Mouse (Mus musculus) ovary, adult 2 months (tissue): Measurements from ENCODE around the gene Lsm11. TPM values are rescaled to one million over a fixed set of nuclear protein-coding genes. Genes with fewer than 3 reads are reported as not detected.

ENCODE experiments used
- polyA plus RNA-seq: library from polyadenylated mRNA; depleted of rRNA; stranded (reverse); fragments of >200 nt; gene quantifications from 2 replicates; pipeline ENCODE4 v1.2.3, GENCODE M21; 2012; rRNA removed

Lsm11 gene
- polyA plus RNA-seq: 7.4 and 8.7 TPM in 2 replicates

DNA sequence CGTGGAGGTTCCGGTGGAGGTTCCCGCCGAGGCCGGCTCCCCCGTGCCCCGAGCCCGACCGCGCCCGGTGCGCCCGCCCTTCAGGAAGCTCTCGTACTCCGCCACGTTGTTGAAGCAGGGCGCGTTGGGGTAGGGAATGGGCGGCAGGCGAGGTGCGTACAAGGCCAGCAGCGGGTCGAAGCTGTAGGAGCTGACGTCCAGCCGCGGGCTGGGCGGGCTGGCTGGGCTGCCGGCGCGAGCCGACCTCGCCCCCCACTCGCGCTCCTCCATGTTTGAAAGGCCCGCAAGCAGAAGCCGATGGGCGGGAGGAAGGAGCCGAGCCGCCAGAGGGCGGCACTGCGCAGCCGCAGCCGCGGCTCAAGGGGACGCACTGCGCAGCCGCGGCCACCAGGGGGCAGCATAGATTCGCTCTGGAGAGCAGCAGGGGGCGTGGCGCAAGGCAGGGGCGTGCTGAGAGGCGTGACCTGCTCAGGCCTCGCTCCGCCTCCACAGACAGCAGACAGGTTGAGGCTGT, at the start of gene Lsm11:
Gene Lsm11, minus strand, starts transcription at position 293 of the 514 bp plus-strand sequence.

DNA sequence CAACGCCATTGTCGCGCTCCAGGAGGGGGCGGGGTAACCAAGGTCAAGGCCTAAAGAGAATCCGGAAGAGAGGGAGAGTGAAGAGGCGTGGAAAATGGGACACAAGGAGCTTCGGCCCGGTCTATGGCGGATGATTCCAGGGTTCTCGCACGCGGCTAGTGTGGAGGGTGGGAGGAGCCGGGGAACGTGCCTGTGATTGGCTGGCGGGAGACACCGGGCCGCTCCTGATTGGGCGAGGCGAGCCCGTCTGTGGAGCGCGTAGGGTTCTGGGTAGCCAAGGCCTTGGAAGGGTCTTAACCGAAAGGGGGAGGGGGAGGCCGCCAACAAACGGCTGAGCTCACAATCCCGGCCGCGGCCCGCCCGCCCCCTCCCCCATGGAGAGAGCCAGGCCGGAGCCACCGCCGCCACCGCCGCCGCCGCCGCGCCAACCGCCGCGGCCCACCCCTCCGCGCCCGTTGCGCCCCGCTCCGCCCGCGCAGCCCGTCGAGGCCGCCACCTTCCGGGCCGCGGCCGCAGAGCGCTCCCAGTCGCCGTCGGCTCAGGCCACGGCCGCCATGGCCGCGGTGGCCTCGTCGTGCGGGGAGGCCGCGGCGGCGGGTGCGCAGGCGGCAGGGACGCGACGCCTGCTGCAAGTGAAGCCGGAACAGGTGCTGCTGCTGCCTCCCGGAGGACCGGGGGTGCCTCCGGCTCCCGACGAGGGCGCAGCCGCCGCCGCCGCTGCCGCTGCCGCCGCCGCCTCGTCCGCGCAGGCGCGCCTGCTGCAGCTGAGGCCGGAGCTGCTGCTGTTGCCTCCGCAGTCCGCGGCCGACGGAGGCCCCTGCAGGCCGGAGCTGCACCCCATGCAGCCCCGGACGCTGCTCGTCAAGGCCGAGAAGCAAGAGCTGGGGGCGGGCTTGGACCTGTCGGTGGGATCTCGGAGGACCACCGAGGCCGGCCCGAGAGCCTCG, 35.5 kb upstream of the Lsm11 start, which contains the start of gene Sox30:
Gene Sox30, plus strand, starts transcription at position 365 of the 947 bp plus-strand sequence.

DNA sequence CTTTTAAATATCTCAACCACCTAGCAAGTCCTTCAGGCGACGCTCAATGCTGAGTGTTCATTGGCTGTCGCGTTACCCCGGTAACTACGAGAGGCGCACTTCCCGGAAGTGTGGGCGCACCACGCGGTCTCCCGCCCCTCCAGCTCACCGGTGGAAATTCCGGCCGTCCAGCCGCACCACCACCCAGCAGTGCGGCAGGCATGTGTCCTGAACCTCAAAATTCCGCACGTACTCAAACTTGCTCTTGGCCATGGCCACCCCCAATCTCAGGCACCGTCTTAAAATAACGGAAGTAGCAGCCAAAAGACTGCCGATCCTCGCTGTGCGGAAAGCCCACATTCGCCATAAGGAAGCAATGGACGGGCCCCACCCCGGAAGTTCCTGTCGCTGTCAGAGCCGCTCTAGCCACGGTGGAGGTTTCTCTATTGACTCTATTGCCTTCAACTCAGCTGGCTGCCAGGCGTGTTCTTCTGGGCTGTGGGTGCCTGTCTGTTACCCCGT, 10.4 kb upstream of the Lsm11 start, which contains the start of gene Thg1l:
Gene Thg1l, minus strand, starts transcription at position 368 of the 501 bp plus-strand sequence.

Other genes starting within 250 kb of the Lsm11 start
- 55.7 and 65.4 TPM in 2 replicates for gene Clint1, start 92.9 kb downstream of the Lsm11 start, polyA plus RNA-seq
- gene Thg1l, start 10.6 kb upstream of the Lsm11 start, polyA plus RNA-seq: 5.8 and 9.4 TPM in 2 replicates
- 0.53 and 0.75 TPM in 2 replicates for gene Sox30, start 35.4 kb upstream of the Lsm11 start, polyA plus RNA-seq
- gene Gm12166, start 107.4 kb upstream of the Lsm11 start, polyA plus RNA-seq: 12.2 and 15.2 TPM in 2 replicates
- gene Adam19, start 111.1 kb upstream of the Lsm11 start, polyA plus RNA-seq: 13.1 and 15.5 TPM in 2 replicates
- gene Nipal4, start 221.6 kb upstream of the Lsm11 start, polyA plus RNA-seq: 1.8 and 2.7 TPM in 2 replicates